Mouse (Mus musculus) adrenal gland, postnatal 4 days (tissue): Measurements from ENCODE around the gene Vim. TPM values are rescaled to one million over a fixed set of nuclear protein-coding genes. Genes with fewer than 3 reads are reported as not detected.
"Not testable (repeated sequence)": the region's sequence is repeated elsewhere in the genome, so short reads cannot be mapped to it uniquely, and the experiment has no call there.

Source experiments
- DNase-seq, 2 experiments: peaks; one replicate each; pipeline ENCODE4 v3.0.0; 2021 to 2022; ENCODE audit warnings: low spot score in 2 of 2, mixed read lengths in 2 of 2
- total RNA-seq, 2 experiments: library from RNA; stranded (reverse); gene quantifications; 2 replicates each; pipeline ENCODE4 v1.2.3; 2021

Vim gene
- total RNA-seq, 2 experiments from 2014 or later: 525 to 537 TPM

- no peak for DNase-seq
Observed at GRCm38 (mm10) chr2:13559729-13560128, 14.0 kb upstream of the Vim start.

GRCm38 (mm10) chr2:13560396-13560795 lies 13.3 kb upstream of the Vim start:
- DNase-seq: no peak

DNA sequence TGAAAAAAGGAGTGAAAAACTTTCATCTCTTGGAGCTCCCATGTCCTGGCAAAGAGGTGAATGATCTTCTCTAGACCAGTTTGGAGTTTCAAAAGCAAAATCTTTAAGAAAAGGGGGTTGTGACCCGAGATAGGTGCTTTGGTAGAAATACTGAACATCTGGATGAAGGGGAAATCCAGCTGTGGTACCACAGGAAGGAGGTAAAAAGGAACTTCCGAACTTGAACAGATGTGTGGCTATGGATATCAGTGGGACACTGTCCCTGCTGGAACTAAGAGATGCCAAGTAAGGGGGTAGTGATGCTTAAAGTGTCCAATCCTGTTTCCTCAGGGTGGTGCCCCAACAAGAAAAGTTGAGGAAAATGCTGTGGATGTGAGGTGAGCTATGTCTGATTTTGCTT lies 3.6 kb upstream of the Vim start:
- no peak for DNase-seq

DNA sequence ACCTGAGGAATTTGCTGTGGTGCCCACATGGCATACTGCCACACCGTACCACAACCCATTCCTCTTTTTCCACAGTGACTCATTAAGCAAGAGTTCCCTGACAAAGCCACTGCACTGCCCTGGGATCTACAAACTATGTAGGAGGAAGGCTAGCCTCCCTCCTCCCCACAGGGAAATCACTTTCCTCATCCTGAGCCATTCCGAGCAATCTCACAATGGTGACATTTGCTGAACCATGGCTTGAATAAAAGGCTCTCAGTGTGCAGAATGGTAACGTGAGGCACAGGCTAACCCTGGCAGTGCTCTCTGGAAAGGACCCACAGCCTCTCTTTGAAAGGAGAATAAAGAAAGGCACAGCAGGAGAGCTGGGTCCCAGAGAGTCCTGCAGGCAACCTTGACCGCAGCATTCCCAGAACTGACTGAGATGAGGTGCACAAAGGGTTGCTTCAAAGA lies 1.6 kb upstream of the Vim start:
- DNase-seq: no peak

- no peak for DNase-seq
Observed at GRCm38 (mm10) chr2:13572647-13573407, 900 bp upstream of the Vim start.

GRCm38 (mm10) chr2:13574066-13574800 lies 506 bp downstream of the Vim start:
- DNase-seq: peak; percentile 32 to 56

DNA sequence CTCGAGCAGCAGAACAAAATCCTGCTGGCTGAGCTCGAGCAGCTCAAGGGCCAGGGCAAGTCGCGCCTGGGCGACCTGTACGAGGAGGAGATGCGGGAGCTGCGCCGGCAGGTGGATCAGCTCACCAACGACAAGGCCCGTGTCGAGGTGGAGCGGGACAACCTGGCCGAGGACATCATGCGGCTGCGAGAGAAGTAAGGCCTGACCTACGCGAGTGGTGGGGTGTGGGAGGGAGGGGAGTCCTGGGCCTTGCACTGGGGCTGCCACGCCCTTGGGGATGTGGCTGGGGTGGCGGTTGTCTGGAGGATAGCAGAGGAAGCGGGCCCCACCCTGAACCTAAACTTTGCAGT lies 1.0 kb downstream of the Vim start:
- DNase-seq: no peak

- peak; percentile 52 to 61 for DNase-seq
Observed at GRCm38 (mm10) chr2:13575287-13575801, 1.6 kb downstream of the Vim start.

- DNase-seq: no peak
Observed at GRCm38 (mm10) chr2:13575926-13576325, 2.2 kb downstream of the Vim start.

DNA sequence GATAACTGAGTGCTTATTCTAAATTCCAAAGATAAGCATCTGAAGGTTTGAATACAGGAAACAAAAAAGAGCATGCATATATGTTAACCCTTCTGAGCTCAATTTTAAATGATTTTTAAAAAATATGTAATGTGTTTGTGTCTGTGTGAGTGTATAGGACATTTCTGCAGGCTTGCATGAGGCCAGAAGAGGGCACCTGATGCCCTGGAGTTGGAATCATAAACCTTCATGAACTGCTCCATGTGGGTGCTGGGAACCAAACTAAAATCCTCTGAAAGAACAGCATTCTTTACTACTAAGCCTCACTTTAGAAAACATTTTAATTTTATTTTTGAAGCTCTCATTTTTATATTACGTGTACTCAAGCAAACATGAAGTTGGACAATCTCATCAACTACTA lies 3.7 kb downstream of the Vim start:
- DNase-seq: no peak

- DNase-seq: no peak
Observed at GRCm38 (mm10) chr2:13578473-13579152, 4.9 kb downstream of the Vim start.

DNA sequence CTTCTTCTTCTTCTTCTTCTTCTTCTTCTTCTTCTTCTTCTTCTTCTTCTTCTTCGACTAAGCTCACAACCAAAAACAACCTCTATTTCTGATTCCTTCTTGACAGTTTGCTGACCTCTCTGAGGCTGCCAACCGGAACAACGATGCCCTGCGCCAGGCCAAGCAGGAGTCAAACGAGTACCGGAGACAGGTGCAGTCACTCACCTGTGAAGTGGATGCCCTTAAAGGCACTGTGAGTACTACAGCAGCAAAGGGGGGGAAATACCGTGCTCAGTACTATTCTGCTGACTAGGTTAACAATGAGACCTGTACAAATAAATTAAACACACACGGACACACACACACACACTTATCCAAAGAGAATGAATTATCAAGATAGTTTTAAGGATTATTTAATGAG lies 5.6 kb downstream of the Vim start:
- no peak for DNase-seq

- no peak for DNase-seq
Observed at GRCm38 (mm10) chr2:13579991-13580390, 6.3 kb downstream of the Vim start.

GRCm38 (mm10) chr2:13582184-13582583 lies 8.5 kb downstream of the Vim start:
- no peak for DNase-seq

DNA sequence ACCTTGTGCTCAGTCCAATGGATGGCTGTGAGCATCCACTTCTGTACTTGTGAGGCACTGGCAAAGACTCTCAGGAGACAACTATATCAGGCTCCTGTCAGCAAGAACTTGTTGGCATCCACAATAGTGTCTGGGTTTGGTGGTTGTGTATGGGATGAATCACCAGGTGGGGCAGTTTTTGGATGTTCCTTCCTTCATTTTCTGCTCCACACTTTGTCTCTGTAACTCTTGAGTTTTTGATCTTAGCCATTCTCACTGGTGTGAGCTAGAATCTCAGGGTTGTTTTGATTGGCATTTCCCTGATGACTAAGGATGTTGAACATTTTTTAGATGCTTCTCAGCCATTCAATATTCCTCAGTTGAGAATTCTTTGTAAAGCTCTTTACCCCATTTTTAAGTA lies 10.0 kb downstream of the Vim start:
- not testable (repeated sequence) for DNase-seq

- no peak for DNase-seq
Observed at GRCm38 (mm10) chr2:13593328-13593727, 19.6 kb downstream of the Vim start.

DNA sequence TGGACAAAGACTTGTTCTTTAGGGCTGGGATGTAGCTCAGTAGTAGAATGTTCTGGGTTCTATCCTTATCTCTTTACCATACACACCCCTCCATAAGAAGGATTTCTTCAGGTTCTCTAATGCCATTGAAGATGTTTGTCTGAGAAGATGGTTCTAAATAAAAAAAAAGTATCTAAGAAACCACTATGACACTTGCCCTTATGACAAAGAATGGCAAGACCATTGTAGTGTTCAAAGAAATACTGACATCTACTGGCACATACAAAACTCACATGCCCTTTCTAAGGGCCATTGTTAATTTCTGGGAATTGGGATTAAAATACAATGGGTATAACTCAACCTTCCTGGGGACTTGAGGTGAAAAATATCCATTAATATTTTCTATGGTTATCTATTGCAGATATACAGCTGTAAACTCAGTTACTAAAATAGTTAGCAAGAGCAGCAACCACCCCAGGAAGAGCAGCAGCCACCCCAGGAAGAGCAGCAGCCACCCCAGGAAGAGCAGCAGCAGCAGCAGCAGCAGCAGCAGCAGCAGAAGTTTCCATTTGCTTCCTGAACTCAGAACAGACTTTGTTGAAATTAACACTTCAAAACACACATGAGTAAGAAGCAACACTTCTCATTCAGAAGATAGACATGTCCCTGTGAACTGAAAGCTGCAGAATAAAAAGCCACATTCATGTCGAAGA lies 23.4 kb downstream of the Vim start:
- no peak for DNase-seq

GRCm38 (mm10) chr2:13598166-13598565 lies 24.4 kb downstream of the Vim start:
- DNase-seq: no peak

DNA sequence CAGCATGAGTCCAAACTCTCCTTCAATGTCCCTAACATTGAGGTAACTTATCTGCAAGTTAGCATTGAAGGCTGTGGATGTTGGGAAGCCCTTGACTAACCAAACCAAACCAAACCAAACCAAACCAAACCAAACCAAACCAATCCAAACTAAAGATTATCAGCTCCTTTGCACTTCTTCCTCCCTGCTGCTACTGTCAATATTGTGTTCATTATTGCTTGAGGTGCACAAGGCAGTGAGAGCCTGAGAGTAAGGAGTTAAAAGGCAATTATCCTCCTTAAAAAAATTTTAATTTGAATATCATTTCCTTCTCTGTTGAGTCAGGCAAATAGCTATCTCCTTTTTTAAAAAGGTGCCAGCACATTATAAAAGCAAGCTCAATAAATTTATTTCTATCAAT lies 29.4 kb downstream of the Vim start:
- DNase-seq: no peak

GRCm38 (mm10) chr2:13603636-13604035 lies 29.9 kb downstream of the Vim start:
- not testable (repeated sequence) for DNase-seq

- DNase-seq: no peak
Observed at GRCm38 (mm10) chr2:13630136-13630832, 56.6 kb downstream of the Vim start.
